Mouse (Mus musculus) olfactory bulb, adult 2 months (tissue): ENCODE data around the gene Hamp2. TPM values are rescaled to one million over a fixed set of nuclear protein-coding genes. Genes with fewer than 3 reads are reported as not detected.
A peak's percentile ranks its signal among the peaks of the same experiment; 100 is the strongest.

Experiments
- H3K27ac ChIP-seq: fragments of 200-500 bp; 2 replicates; pipeline ENCODE4 v1.5.1; 2012; ENCODE audit warnings: low read depth, low read length; ENCODE audit not compliant: insufficient read depth
- H3K4me1 ChIP-seq: fragments of 200-500 bp; 2 replicates; pipeline ENCODE4 v1.6.1; 2012; ENCODE audit warnings: low read length; ENCODE audit not compliant: control insufficient read depth, insufficient read depth
- H3K4me3 ChIP-seq: fragments of 200-500 bp; 2 replicates; pipeline ENCODE4 v1.5.1; 2012; ENCODE audit warnings: mild to moderate bottlenecking, low read depth, low read length, moderate library complexity; ENCODE audit not compliant: insufficient read depth
- CTCF ChIP-seq: fragments of 200-500 bp; IDR thresholded peaks from 2 replicates; pipeline ENCODE4 v1.5.1; 2012; ENCODE audit warnings: low read depth, mild to moderate bottlenecking, low read length, moderate library complexity; ENCODE audit not compliant: insufficient read depth
- POLR2A ChIP-seq: fragments of 200-500 bp; IDR thresholded peaks from 2 replicates; pipeline ENCODE4 v1.6.1; 2012; ENCODE audit warnings: mild to moderate bottlenecking, low read depth, low read length, moderate library complexity; ENCODE audit not compliant: insufficient read depth
- WGBS: fragments of 180-500 bp; shearing (Covaris S2); methylation state at CpG from one replicate; pipeline ENCODE4 v1.1.7; 2018; 5-methylcytosine and 5-hydroxymethylcytosine counted together
- polyA plus RNA-seq: library from polyadenylated mRNA; stranded (reverse); fragments of >200 nt; gene quantifications from 2 replicates; pipeline ENCODE4 v1.2.4, GENCODE M21; 2012; ENCODE audit warnings: low replicate concordance; ENCODE audit not compliant: missing spikeins, insufficient read depth, insufficient read length

Gene Hamp2
- polyA plus RNA-seq, 1 experiment, result not detected

DNA sequence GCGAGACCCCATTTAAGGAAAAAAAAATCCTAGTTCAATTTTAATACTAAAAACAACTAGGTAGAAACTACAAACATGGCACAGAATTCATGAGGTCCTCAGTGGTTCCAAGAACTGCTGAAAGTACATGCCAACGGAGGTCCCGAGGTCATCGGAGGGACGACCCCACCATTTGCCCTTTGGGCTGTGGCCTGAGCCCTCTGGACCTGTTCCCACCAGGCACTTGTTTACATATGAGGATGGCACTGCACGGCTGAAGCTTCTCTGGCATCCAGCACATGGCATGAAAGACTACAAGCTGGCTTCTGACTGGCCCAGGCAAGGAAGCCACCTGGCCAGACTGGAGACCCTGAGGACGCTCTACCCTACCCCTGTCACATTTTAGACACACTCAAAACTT, 39.9 kb upstream of the Hamp2 start:
- 82% methylated on average over 7 of the region's 7 CpGs for WGBS
- H3K4me1 ChIP-seq, result peaks cover 6% of the 10 kb centered on the region; the same call in 1 of the 2 replicates
- no peak overlapping the region for H3K4me3 ChIP-seq
- no peak overlapping the region for H3K27ac ChIP-seq
- TF ChIP-seq CTCF (no peak), POLR2A (no peak)

DNA sequence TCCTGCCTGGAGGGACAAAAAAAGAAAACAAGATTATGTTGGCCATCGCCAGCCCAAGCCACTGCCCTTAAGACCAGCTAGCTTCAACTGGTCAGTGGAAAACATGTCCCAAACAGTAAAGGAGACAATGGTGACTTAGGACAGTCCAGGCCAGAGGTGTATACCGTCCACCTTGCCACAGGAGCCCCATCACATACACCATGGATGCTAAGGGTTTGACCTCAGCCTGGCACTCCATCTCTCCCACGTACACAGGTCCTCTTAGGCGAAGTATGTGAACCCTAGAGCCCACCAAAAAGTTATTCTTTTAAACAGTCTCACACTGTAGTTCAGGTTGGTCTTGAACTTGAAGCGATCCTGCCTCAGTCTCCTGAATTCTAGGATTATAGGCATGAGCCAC, 38.4 kb upstream of the Hamp2 start:
- Histone ChIP-seq H3K4me3 (no peak overlapping the region), H3K4me1 (peaks cover 19% of the 10 kb centered on the region), H3K27ac (no peak overlapping the region)
- no peak for TF ChIP-seq POLR2A
- no peak for TF ChIP-seq CTCF
- 92% methylated on average over 5 of the region's 5 CpGs for WGBS

- H3K4me3 ChIP-seq, result no peak overlapping the region
- WGBS, result 80% methylated on average over 6 of the region's 6 CpGs
- no peak overlapping the region for H3K27ac ChIP-seq
- no peak for TF ChIP-seq POLR2A
- TF ChIP-seq CTCF, result no peak
- H3K4me1 ChIP-seq, result peaks cover 24% of the 10 kb centered on the region
Observed at GRCm38 (mm10) chr7:30959786-30960349, 35.4 kb upstream of the Hamp2 start.

DNA sequence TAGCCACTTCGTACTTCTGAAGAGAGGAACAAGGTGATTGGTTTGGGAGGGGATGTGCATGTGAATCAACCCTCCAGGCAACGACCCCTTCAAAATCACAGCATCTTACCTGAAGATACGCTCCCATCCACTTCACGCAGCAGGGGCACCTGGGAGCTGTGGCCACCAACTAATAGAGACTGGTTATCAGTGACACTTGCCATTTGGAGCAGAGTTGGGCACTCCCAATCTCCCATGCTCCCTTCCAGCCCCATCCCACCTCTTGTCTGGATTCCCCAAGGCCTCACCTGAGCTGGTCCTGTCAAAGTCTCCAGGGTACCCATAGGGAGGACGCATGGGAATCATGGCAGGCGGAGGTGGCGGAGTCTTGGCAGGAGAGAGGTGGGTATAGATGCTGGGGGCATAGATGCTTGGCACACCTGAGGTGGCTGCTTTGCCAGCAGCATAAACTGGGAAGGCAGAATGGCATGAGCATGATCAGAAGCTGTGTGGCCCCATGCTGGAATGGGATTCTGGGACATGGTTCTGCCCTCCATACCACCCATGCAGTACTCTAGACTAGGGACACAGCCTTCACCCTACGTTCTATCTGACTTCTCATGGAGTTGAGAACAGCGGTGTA, 34.5 kb upstream of the Hamp2 start:
- WGBS, result 94% methylated on average over 9 of the region's 9 CpGs
- H3K4me3 ChIP-seq, result no peak overlapping the region
- peaks cover 26% of the 10 kb centered on the region for H3K4me1 ChIP-seq
- H3K27ac ChIP-seq, result no peak overlapping the region
- TF ChIP-seq POLR2A (no peak), CTCF (no peak)

- H3K4me3 ChIP-seq, result peak overlapping the region; percentile 100
- TF ChIP-seq CTCF, result no peak
- 78% methylated on average over 28 of the region's 28 CpGs for WGBS
- peak overlapping the region; percentile 48; the same call in 1 of the 2 replicates for H3K27ac ChIP-seq
- H3K4me1 ChIP-seq, result peaks cover 26% of the 10 kb centered on the region
Observed at GRCm38 (mm10) chr7:30958109-30958865, 33.8 kb upstream of the Hamp2 start.

DNA sequence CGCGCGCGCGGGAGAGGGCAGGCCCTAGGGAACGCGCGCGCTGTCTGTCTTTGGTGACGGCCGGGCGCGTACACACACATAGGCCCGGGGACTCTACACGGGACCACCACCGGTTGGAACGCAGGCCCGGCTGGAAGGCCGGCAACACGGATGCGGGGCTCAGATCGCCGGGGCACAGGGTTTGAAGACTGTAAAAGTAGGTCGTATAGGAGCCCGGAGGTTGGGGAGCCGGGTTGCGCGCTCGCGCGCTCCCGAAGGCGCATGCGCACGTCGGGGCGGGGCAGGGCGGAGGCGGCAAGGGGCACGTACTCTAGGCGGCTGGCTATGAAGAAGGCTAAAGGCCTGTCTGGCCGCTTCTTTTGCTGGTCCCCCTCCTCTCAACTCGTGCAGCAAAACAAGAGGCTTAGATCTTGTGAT, 32.9 kb upstream of the Hamp2 start:
- peak overlapping the region; percentile 100 for H3K4me3 ChIP-seq
- under 1% methylated on average over 43 of the region's 43 CpGs for WGBS
- peak; percentile 58 for TF ChIP-seq POLR2A
- no peak for TF ChIP-seq CTCF
- peaks cover 33% of the 10 kb centered on the region for H3K4me1 ChIP-seq
- H3K27ac ChIP-seq, result peak overlapping the region; percentile 100

GRCm38 (mm10) chr7:30956756-30957366, 32.4 kb upstream of the Hamp2 start, which contains the start of gene Usf2:
TSS of gene Usf2 (minus strand) at chr7:30956803.
- peaks cover 33% of the 10 kb centered on the region for H3K4me1 ChIP-seq
- peak within 1 kb of the TSS; percentile 100 for H3K4me3 ChIP-seq
- H3K27ac ChIP-seq, result peak within 1 kb of the TSS; percentile 100
- 8% methylated on average over 64 of the region's 82 CpGs for WGBS
- TF ChIP-seq CTCF (no peak), POLR2A (0 out of 2 replicates have a peak, but pooled peaks have one; percentile 22)

GRCm38 (mm10) chr7:30956357-30956751, 31.9 kb upstream of the Hamp2 start:
- TF ChIP-seq CTCF (no peak), POLR2A (no peak)
- Histone ChIP-seq H3K4me3 (peak overlapping the region; percentile 100), H3K27ac (peak overlapping the region; percentile 88), H3K4me1 (peaks cover 33% of the 10 kb centered on the region)
- 1% methylated on average over 35 of the region's 49 CpGs for WGBS
